Mouse (Mus musculus) midbrain, embryonic 15.5 days (tissue): ENCODE measurements around the gene Sec14l3. TPM values are rescaled to one million over a fixed set of nuclear protein-coding genes. Genes with fewer than 3 reads are reported as not detected.

Source experiments
- ATAC-seq: fragments of 200-750 bp; cut with Nextera tagmentation; replicated peaks from 2 replicates; pipeline ENCODE4 v1.8.0; 2017; ENCODE audit warnings: moderate TSS enrichment
- H3K27ac ChIP-seq: fragments of 300-500 bp; sonication (generic); 2 replicates; pipeline ENCODE4 v1.5.1; 2015; ENCODE audit warnings: mild to moderate bottlenecking, inconsistent platforms
- H3K27me3 ChIP-seq: fragments of 300-500 bp; sonication (generic); replicated peaks from 2 replicates; pipeline ENCODE4 v1.6.1; 2015; ENCODE audit warnings: inconsistent platforms
- H3K36me3 ChIP-seq: fragments of 300-500 bp; sonication (generic); replicated peaks from 2 replicates; pipeline ENCODE4 v1.6.1; 2015; ENCODE audit warnings: inconsistent platforms
- H3K4me1 ChIP-seq: fragments of 300-500 bp; sonication (generic); 2 replicates; pipeline ENCODE4 v1.6.1; 2015; ENCODE audit warnings: inconsistent platforms
- H3K4me2 ChIP-seq: fragments of 300-500 bp; sonication (generic); 2 replicates; pipeline ENCODE4 v1.6.1; 2015; ENCODE audit warnings: inconsistent platforms, mild to moderate bottlenecking, moderate library complexity
- H3K4me3 ChIP-seq: fragments of 300-500 bp; sonication (generic); 2 replicates; pipeline ENCODE4 v1.5.1; 2015; ENCODE audit warnings: mild to moderate bottlenecking, inconsistent platforms
- H3K9ac ChIP-seq: fragments of 300-500 bp; sonication (generic); 2 replicates; pipeline ENCODE4 v1.6.1; 2015; ENCODE audit warnings: mild to moderate bottlenecking, inconsistent platforms
- H3K9me3 ChIP-seq: fragments of 300-500 bp; sonication (generic); 2 replicates; pipeline ENCODE4 v1.6.1; 2016; ENCODE audit warnings: inconsistent platforms
- WGBS: fragments of 180-500 bp; shearing (Covaris S2); methylation state at CpG from one replicate; pipeline ENCODE4 v1.1.7; 2015; ENCODE audit warnings: mixed read lengths; 5-methylcytosine and 5-hydroxymethylcytosine counted together
- polyA plus RNA-seq: library from polyadenylated mRNA; unstranded; fragments of >200 nt; fragmentation: Nextera tagmentation; extraction: Ambion mirVana; gene quantifications from 2 replicates; pipeline ENCODE4 v1.2.1, GENCODE M21; 2015

Gene Sec14l3
- polyA plus RNA-seq, 1 experiment from 2014 or later: 1.4 TPM

DNA sequence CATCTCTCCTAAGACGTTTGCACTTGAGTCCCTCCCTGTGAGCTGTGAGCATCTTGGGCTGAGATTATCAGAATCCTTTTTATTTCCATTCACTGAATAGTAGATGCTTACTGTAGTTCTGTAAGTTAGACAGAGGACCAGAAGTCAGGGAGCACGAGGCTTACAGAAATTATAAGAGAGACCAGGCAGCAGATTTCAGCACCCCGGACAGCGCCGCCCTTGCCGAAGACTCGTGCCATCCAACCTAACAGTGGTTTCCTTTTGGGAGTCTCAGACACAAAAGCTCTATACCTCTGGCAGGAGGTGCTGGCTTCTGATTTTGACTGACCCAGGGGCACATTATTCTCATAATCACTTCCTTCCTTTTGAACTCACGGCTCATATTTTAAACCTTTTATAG lies 12.0 kb downstream of the Sec14l3 start:
- H3K4me1 ChIP-seq: no peaks in the 10 kb centered on the region
- no peak overlapping the region for H3K9ac ChIP-seq
- H3K4me2 ChIP-seq: no peak overlapping the region
- no peak overlapping the region for H3K4me3 ChIP-seq
- H3K27me3 ChIP-seq: 0 out of 2 replicates have a peak, but pooled peaks cover 4% of the 10 kb centered on the region
- ATAC-seq: no peak
- no peaks in the 10 kb centered on the region for H3K36me3 ChIP-seq
- no peaks in the 10 kb centered on the region for H3K9me3 ChIP-seq
- H3K27ac ChIP-seq: no peak overlapping the region
- WGBS: 17% methylated on average over 8 of the region's 8 CpGs

DNA sequence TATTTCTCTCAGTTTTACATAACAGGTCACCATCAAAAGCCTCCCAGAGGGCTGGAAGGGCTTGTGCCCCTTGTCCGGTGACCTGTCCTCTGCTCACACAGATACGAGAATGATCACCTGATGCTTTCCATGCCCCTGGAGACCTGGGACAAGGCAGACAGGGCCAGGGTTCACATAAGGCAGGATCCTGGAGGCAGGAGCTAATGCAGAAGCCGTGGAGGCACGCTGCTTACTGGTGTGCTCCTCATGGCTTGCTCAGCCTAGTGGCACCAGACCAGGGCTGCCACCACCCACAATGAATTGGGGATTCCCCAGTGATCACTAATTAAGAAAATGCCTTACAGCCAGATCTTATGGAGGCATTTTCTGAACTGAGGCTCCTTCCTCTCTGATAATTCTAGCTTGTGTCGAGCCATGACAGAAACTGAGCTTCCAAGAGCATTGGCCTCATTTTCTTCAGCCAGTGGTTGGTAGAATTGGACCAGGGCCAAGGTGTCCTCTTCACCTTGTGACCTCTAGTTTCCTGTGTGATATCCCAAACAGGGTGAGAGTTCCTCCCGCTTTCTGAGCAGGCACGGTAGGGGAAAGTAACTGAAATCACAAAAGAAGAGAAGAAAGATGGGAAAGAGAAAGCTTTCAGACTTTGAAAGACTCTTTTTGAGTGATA lies 13.8 kb downstream of the Sec14l3 start:
- Histone ChIP-seq H3K36me3 (no peaks in the 10 kb centered on the region), H3K9ac (no peak overlapping the region), H3K27ac (no peak overlapping the region), H3K4me2 (no peak overlapping the region), H3K9me3 (no peaks in the 10 kb centered on the region), H3K4me1 (no peaks in the 10 kb centered on the region), H3K4me3 (no peak overlapping the region), H3K27me3 (0 out of 2 replicates have a peak, but pooled peaks cover 4% of the 10 kb centered on the region)
- WGBS: 84% methylated on average over 7 of the region's 7 CpGs
- ATAC-seq: no peak

DNA sequence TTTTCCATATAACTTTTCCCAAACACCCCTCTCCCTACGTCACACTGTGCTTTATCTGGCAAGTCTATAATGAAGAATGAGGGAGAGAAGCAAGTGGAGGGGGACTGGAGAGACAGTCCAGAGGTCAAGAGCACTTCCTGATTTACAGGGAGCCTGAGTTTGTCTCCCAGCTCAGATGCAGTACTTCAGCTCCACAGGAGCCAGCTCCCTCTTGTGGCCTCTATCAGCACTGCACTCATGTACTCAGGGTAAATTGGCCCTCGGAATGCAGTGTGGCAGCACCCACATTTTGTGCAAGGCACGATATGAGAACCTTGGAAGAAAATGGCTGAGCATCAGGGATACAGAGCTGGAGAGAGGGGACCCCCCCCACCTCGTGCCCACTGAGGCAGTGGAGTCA lies 15.6 kb downstream of the Sec14l3 start:
- Histone ChIP-seq H3K9me3 (no peaks in the 10 kb centered on the region), H3K4me1 (no peaks in the 10 kb centered on the region), H3K4me2 (no peak overlapping the region), H3K4me3 (no peak overlapping the region), H3K27ac (no peak overlapping the region), H3K36me3 (no peaks in the 10 kb centered on the region), H3K27me3 (0 out of 2 replicates have a peak, but pooled peaks cover 4% of the 10 kb centered on the region), H3K9ac (no peak overlapping the region)
- no peak for ATAC-seq
- 19% methylated on average over 4 of the region's 4 CpGs for WGBS

DNA sequence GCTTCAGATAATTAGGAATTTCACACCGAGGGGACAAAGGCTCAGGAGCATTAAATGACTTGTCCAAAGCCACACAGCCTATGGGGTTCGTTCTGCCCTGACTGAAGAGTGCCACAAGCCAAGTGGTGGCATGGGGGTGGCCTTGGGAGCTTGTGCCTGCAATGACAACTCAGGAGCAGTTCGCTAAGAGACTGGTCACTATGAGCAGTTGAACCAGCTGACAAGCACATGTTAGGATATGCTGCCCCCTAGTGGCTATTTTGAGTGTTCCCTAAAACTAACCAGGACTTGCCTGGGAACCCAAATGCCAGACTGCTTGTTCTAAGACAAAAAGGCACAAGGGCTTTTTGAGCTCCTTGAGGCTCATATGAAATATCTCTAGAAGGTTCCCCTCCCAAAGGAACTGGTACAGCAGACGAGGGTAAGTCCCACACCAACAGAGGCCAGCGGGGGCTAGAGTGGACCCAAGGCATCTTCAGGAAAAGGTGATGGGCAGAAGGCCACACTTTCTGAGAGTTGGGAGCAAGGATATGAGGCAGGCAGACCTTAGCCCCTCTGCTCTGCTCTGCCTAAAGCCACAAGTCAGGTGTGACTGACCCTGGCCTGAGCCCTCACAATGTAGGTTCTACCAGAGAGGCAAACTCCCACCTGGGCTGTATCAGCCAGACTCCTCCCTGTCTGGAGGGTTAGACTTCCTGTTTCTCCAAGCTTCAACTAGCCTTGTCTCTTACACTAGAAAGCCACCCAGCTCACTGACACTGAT lies 18.9 kb downstream of the Sec14l3 start:
- Histone ChIP-seq H3K9me3 (no peaks in the 10 kb centered on the region), H3K9ac (no peak overlapping the region), H3K4me1 (0 out of 2 replicates have a peak, but pooled peaks cover 2% of the 10 kb centered on the region), H3K27ac (no peak overlapping the region), H3K4me2 (no peak overlapping the region), H3K4me3 (no peak overlapping the region), H3K36me3 (no peaks in the 10 kb centered on the region), H3K27me3 (0 out of 2 replicates have a peak, but pooled peaks cover 4% of the 10 kb centered on the region)
- WGBS: 32% methylated on average over 5 of the region's 5 CpGs
- ATAC-seq: peak; percentile 56

DNA sequence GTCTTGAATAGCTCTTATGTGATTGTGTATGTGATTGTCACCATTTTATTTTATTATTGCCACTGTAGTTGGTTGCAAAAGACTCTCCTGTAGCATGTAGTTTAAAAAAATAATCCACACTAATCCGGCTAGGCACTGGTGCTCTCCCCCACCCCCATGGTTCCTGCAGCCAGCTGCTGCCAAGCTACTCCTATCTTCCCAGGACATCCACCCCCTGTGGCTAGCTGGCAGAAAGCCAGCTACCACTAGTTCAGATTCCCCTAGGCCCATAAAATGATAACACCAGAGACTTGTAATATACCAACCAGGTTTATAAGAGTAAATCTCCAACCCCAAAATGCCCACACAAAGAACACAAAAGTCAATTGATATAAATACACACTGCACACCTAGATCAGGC lies 21.6 kb downstream of the Sec14l3 start:
- Histone ChIP-seq H3K9me3 (no peaks in the 10 kb centered on the region; the same call in 1 of the 2 replicates), H3K9ac (no peak overlapping the region), H3K27me3 (no peaks in the 10 kb centered on the region), H3K4me2 (no peak overlapping the region), H3K4me1 (0 out of 2 replicates have a peak, but pooled peaks cover 2% of the 10 kb centered on the region), H3K27ac (no peak overlapping the region), H3K36me3 (no peaks in the 10 kb centered on the region), H3K4me3 (no peak overlapping the region)
- no peak for ATAC-seq
- WGBS: 19% methylated on average over 1 of the region's 1 CpGs

DNA sequence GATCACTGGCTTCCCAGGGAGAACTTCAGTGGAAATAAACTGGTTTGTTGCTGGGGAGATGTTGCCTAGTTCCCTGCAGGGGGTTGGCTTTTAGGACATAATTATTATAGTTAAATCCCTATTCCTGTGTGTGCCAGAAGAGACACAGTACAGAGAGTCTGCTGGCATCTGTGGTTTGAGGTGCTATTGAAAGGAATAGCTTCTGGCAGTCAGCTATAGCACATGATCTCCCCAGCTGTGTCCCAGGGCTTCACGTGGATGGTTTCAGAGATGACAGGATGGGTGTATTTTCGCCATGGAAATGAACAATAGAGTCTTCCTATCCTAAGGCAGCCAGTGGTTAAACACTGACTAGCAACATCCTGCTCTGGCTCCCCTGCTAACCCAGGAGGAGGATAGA lies 22.6 kb downstream of the Sec14l3 start:
- Histone ChIP-seq H3K4me3 (no peak overlapping the region), H3K4me1 (0 out of 2 replicates have a peak, but pooled peaks cover 2% of the 10 kb centered on the region), H3K9me3 (no peaks in the 10 kb centered on the region; the same call in 1 of the 2 replicates), H3K27me3 (no peaks in the 10 kb centered on the region), H3K36me3 (no peaks in the 10 kb centered on the region), H3K9ac (no peak overlapping the region), H3K27ac (no peak overlapping the region), H3K4me2 (no peak overlapping the region)
- WGBS: 47% methylated on average over 2 of the region's 2 CpGs
- ATAC-seq: no peak

DNA sequence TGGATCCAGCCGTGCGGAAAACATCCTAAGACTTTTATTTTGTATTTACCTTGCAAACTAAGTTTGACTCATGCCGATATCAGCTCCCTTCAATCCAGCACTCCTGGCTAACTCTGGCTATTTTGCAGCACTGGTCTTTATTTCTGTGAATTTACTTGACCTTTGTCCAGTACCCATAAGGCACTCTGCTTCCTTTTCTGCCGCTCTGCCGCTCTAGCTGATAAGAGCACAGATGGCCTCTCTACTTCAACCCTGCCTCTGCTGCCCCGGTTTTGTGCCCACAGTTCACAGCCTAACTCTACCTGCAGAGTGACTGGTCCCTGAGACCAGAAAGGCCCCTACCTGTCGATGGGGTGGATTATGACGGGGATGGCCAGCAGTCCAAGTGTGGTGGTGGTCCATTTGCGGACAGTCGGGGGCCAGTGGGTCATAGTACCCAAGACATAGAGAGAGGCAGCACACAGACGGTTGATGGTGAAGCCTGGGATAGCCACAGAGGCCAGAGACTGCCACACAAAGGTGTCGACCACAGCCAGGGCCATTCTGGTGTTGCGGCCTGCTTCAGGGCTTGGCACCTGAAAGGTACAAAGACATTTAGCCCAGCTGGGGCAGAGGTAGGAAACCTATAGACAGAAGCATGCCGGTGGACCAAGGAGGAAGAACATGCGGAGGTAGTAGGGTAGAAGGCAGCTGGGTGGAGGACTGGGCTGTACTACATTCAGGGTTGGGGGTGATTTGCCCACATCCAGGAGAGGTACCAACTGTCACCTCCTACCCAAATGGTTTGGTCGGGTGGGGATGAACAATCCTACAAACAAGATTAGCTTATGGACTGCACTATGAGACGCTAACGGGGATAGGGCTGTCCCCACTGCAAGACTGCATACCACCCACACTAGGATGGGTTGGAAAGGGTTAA lies 29.1 kb downstream of the Sec14l3 start:
- H3K9ac ChIP-seq: no peak overlapping the region
- peaks cover 32% of the 10 kb centered on the region for H3K4me1 ChIP-seq
- no peaks in the 10 kb centered on the region; the same call in 1 of the 2 replicates for H3K9me3 ChIP-seq
- H3K36me3 ChIP-seq: no peaks in the 10 kb centered on the region
- no peak for ATAC-seq
- H3K27ac ChIP-seq: no peak overlapping the region
- no peak overlapping the region for H3K4me3 ChIP-seq
- 86% methylated on average over 18 of the region's 18 CpGs for WGBS
- peak overlapping the region; percentile 84 for H3K4me2 ChIP-seq
- H3K27me3 ChIP-seq: no peaks in the 10 kb centered on the region

DNA sequence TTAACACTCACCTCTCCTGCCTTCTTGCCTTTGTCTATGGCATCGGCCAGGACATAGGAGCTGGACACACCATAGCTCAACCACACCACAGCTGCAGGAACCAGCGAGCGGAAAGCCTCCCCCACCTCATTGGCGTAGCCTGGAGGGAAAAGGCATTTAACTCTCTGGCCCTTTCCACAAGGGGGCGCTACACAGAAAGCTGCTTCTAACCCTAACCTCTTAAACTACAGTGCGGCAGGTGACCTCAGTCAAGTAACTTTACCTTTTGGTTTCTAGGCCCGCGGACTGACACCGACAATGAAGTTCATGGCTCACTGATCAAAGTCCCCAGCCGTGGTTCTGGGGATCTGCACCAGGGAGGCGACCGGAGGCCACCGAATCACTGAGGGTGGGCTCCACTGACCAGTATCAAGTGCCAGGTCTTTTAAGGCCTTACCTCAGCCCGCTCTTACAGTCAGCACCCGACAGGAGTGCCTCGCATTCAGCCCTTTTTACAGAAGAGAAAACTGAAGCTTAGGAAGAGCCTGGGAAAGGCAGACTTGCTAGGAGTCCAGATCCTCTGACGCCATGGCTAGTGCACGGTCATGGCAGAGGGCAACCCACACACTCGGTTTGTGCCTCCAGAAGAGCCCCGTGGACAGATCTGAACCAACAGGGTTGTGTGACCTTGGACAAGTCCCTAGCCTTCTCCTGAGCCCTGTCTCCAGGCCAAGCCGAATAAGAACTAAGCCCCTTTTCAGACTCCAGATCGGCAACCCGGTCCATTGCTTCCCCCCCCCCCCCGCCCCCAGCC lies 29.9 kb downstream of the Sec14l3 start:
- peak overlapping the region; percentile 89 for H3K27ac ChIP-seq
- 4% methylated on average over 23 of the region's 24 CpGs for WGBS
- peaks cover 32% of the 10 kb centered on the region for H3K4me1 ChIP-seq

DNA sequence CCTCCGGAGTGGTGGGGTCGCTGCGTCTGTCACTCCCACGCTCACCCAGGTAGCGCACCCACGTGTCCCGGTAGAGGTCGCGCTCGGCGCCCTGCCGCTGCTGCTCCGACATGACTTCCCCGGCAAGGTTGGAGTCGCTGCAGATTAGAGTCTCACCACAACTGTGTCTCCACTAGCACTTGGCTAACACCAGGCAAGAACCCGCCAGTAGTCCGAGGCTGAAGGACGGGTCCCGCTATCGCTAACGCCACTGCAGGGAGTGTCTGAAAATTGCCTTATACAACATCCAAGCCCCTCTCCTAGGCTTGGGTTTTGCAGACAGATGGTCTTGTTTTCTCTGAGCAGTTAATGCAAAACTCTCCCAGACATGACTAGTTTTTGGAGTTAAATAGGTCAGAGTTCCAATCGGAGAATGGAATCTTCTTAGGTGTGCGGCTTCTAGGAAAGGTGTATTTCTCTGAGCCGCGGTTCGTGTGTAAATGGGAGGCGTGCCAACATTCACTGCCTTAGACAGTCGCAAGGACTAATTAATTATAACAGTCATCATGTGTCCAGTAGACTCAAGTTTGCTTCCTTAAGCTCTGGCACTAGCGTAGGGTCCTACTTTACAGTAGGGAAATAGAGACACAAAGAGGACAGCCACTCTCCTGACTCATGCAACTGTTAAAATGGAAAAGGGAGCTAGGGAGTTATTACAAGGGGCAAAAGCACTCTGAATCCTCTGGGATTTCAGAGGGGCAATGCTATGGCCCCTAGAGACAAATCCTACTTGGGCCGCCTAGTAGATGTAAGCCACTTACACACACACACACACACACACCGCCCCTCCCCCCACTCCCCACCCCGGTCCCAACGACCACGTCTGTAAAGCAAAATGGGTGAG lies 30.8 kb downstream of the Sec14l3 start, which contains the start of gene Mtfp1:
TSS of gene Mtfp1 (minus strand) at position 275 of the 883 bp plus-strand sequence.
- Histone ChIP-seq H3K27me3 (no peaks in the 10 kb centered on the region), H3K27ac (peak within 1 kb of the TSS; percentile 89), H3K4me2 (peak within 1 kb of the TSS; percentile 84), H3K4me1 (peaks cover 32% of the 10 kb centered on the region), H3K9ac (peak within 1 kb of the TSS; percentile 51), H3K4me3 (peak within 1 kb of the TSS; percentile 56), H3K9me3 (no peaks in the 10 kb centered on the region; the same call in 1 of the 2 replicates), H3K36me3 (no peaks in the 10 kb centered on the region)
- ATAC-seq: no peak; the same call in 1 of the 2 replicates
- 8% methylated on average over 32 of the region's 34 CpGs for WGBS

More for the DNA sequence above, 29.9 kb downstream of the Sec14l3 start:
- Histone ChIP-seq H3K9ac (peak overlapping the region; percentile 51), H3K4me3 (peak overlapping the region; percentile 56), H3K27me3 (no peaks in the 10 kb centered on the region), H3K9me3 (no peaks in the 10 kb centered on the region; the same call in 1 of the 2 replicates), H3K4me2 (peak overlapping the region; percentile 84), H3K36me3 (no peaks in the 10 kb centered on the region)
- ATAC-seq: no peak

DNA sequence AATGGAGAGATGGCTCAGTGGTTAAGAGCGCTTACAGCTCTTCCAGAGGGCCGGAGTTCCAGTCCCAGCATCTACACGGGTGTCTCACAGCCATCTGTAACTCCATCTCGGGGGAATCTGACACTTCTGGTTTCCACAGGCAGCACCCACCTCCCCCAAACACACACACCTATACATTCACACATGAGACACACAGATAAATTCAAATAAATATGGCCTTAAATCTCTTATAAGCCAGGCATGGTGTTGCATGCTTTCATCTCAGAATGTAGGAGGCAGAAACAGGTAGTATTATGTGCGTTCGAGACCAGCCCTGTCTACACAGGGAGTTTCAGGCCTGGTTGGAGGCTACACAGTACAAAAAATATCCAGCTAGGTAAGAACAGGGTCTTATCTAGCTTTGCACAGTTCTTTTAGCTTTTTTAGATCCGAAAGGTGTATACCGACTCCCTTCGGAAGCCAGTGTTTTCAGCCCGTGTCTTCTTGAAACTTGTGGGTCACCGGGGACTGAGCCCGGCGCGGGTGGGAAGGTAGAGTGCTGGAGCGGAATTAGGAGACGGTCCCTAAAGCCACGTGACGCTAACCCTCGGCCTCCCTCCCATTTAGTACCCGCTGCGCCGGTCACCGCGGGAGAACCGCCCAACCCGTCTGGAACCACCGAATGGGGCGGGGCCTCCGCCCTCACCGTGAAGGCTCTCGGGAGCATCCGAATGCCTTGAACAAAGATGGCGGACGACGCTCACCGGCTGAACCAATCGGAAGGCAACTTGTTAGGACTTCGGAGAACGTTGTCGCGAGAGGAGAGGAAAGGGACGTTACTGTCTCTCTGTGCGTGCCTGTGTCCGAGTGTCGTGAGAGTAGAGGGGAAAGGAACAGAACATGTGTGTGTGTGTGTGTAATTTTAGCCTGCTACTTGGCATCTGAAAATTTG lies 31.7 kb downstream of the Sec14l3 start:
- Histone ChIP-seq H3K4me1 (peaks cover 32% of the 10 kb centered on the region), H3K36me3 (no peaks in the 10 kb centered on the region), H3K4me3 (peak overlapping the region; percentile 56), H3K27me3 (no peaks in the 10 kb centered on the region), H3K27ac (peak overlapping the region; percentile 89), H3K4me2 (peak overlapping the region; percentile 84), H3K9ac (peak overlapping the region; percentile 70), H3K9me3 (no peaks in the 10 kb centered on the region)
- WGBS: 3% methylated on average over 45 of the region's 45 CpGs
- ATAC-seq: peak; percentile 95
